Mouse (Mus musculus) small intestine, adult 2 months (tissue): ENCODE measurements around the gene Wdr62. TPM values are rescaled to one million over a fixed set of nuclear protein-coding genes. Genes with fewer than 3 reads are reported as not detected.
"Not testable (repeated sequence)": the region's sequence is repeated elsewhere in the genome, so short reads cannot be mapped to it uniquely, and the experiment has no call there.

Experiments used
- H3K27ac ChIP-seq: fragments of 200-500 bp; 2 replicates; pipeline ENCODE4 v1.5.1; 2012; ENCODE audit warnings: low read depth, low read length, control low read depth, inconsistent platforms; ENCODE audit not compliant: insufficient read depth
- H3K27me3 ChIP-seq: fragments of 200-500 bp; 2 replicates; pipeline ENCODE4 v1.6.1; 2012; ENCODE audit warnings: mild to moderate bottlenecking, moderate library complexity, low read length, inconsistent platforms; ENCODE audit not compliant: control insufficient read depth, insufficient read depth
- H3K36me3 ChIP-seq: fragments of 200-500 bp; 2 replicates; pipeline ENCODE4 v1.6.1; 2012; ENCODE audit warnings: mild to moderate bottlenecking, low read length, control low read depth, inconsistent platforms; ENCODE audit not compliant: control insufficient read depth, insufficient read depth
- H3K4me1 ChIP-seq: fragments of 200-500 bp; 2 replicates; pipeline ENCODE4 v1.6.1; 2012; ENCODE audit warnings: low read length, inconsistent platforms, mixed read lengths; ENCODE audit not compliant: control insufficient read depth, insufficient read depth, insufficient read length
- H3K4me3 ChIP-seq: fragments of 200-500 bp; 2 replicates; pipeline ENCODE4 v1.5.1; 2012; ENCODE audit warnings: low read depth, mild to moderate bottlenecking, control low read depth, inconsistent platforms, low read length, moderate library complexity
- CTCF ChIP-seq: fragments of 200-500 bp; IDR thresholded peaks from 2 replicates; pipeline ENCODE4 v1.5.1; 2012; ENCODE audit warnings: low read depth, mild to moderate bottlenecking, control low read depth, inconsistent platforms, low read length, moderate library complexity, mixed read lengths; ENCODE audit not compliant: insufficient replicate concordance, insufficient read length; ENCODE audit errors: extremely low read depth
- POLR2A ChIP-seq: fragments of 200-500 bp; IDR thresholded peaks from 2 replicates; pipeline ENCODE4 v1.6.1; 2012; ENCODE audit warnings: low read depth, mild to moderate bottlenecking, control low read depth, inconsistent platforms, low read length, moderate library complexity
- WGBS: fragments of 180-500 bp; shearing (Covaris S2); methylation state at CpG from one replicate; pipeline ENCODE4 v1.1.7; 2018; 5-methylcytosine and 5-hydroxymethylcytosine counted together
- polyA plus RNA-seq: library from polyadenylated mRNA; depleted of rRNA; stranded (reverse); fragments of >200 nt; gene quantifications from 2 replicates; pipeline ENCODE4 v1.2.3, GENCODE M21; 2012

Gene Wdr62
- polyA plus RNA-seq, 1 experiment: 15.9 TPM

DNA sequence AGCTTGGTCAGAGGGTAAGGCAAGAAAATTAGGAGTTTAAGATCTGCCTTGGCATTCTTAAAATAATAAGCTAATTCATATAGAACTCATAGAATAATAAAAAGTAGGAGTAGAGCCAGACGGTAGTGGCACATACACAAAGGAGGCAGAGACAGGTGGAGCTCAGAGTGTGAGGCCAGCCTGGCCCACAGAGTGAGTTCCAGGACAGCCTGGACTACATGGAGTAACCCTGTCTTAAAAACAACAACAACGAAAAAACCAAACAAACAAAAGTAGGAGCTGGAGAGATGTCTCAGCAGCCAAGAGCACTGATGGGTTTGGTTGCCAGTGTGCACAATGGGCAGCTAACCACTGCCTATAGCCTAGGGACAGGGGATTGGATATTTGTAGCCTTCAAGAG is 62.9 kb downstream of the Wdr62 start:
- TF ChIP-seq CTCF (no peak), POLR2A (no peak)
- Histone ChIP-seq H3K4me3 (no peak overlapping the region), H3K36me3 (no peaks in the 10 kb centered on the region), H3K27me3 (no peaks in the 10 kb centered on the region), H3K27ac (no peak overlapping the region), H3K4me1 (peaks cover 5% of the 10 kb centered on the region)
- WGBS: 78% methylated on average over 2 of the region's 2 CpGs

DNA sequence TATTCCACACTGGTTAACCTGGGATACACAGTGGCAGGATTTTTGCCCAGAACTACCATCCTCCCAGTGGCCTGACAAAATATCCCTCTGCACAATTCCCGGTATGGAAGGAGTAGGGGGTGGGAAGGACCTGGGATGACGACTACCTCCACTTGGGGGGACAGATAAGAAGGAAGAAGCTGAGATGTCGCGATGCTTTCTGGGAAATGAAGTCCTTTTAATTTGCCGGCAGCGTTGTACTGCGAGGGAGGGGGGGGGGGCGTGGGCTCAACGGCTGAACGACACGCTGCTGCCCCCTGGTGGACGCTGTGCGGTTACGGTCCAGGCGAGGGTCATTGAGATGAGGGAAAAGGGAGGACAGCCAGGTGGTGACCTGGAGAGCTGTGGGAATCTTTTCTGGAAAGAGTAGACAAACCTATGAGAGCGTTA is 63.5 kb downstream of the Wdr62 start:
- under 1% methylated on average over 16 of the region's 16 CpGs for WGBS
- Histone ChIP-seq H3K27ac (no peak overlapping the region), H3K4me3 (no peak overlapping the region), H3K27me3 (no peaks in the 10 kb centered on the region), H3K4me1 (peaks cover 5% of the 10 kb centered on the region), H3K36me3 (no peaks in the 10 kb centered on the region)
- TF ChIP-seq POLR2A (no peak; the same call in 1 of the 2 replicates), CTCF (peak; percentile 85)

DNA sequence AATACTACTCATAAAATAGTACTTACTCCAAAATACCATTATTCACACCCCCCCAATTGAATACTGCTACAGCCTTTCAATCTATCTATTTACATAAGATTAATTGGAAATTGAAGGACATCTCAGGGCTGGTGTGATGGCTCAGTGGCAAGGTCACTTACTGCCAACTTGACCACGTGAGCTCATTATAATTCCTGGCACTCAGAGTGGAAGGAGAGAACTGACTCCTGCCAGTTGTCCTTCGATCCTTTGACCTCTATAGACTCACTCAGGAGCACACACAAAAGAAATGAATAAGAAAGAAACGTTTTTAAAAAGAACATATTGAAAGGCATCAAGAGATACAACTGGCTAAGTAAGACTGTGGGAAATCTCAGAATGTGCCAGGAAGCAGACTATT is 64.3 kb downstream of the Wdr62 start:
- no peaks in the 10 kb centered on the region; the same call in 1 of the 2 replicates for H3K27me3 ChIP-seq
- H3K4me3 ChIP-seq: no peak overlapping the region
- TF ChIP-seq POLR2A: no peak
- no peak for TF ChIP-seq CTCF
- H3K36me3 ChIP-seq: no peaks in the 10 kb centered on the region
- WGBS: 86% methylated on average over 3 of the region's 3 CpGs
- no peak overlapping the region for H3K27ac ChIP-seq
- H3K4me1 ChIP-seq: peaks cover 5% of the 10 kb centered on the region

DNA sequence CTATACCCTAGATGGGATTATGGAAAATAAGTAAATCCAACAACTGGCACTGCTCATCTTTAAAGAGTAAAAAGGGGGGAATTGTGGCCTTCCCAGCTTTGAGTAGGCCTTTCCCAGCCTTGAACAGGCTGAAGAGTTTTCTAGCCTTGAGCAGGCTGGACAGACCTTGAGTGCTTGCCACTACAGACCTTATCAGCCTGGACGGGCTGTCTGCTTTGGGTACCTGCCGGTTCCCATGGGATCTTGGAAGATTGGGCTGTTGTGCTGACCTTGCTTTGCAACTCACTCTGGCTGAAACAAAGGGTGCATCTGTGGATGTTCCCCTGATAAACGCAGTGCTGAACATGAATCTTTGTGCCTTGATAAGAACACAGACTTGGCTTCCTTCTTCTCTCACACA is 66.3 kb downstream of the Wdr62 start:
- Histone ChIP-seq H3K27ac (no peak overlapping the region), H3K4me1 (peaks cover 3% of the 10 kb centered on the region; the same call in 1 of the 2 replicates), H3K36me3 (no peaks in the 10 kb centered on the region), H3K27me3 (no peaks in the 10 kb centered on the region; the same call in 1 of the 2 replicates), H3K4me3 (no peak overlapping the region)
- no peak for TF ChIP-seq CTCF
- TF ChIP-seq POLR2A: no peak
- WGBS: 44% methylated on average over 3 of the region's 3 CpGs

DNA sequence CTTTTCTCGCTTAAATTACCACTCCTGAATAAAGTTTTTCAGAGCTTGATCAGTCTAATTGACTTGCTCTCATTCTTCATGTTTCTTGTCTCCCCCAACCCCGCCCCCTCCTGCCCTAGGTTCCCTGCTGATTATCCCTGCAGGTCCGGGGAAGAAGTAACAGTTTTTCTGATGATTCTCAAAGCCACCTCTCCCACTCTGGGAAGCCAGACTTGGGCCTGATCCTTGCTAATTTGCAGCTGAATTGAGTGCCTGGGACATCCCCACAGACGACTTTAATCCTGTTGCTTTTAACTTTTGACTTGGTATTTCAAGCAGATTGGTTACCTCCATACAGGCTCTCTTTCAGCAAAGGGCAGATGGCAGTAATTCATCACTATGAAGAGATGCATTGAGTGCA is 69.2 kb downstream of the Wdr62 start:
- no peak overlapping the region for H3K27ac ChIP-seq
- H3K36me3 ChIP-seq: no peaks in the 10 kb centered on the region
- no peaks in the 10 kb centered on the region for H3K4me1 ChIP-seq
- H3K4me3 ChIP-seq: no peak overlapping the region
- H3K27me3 ChIP-seq: no peaks in the 10 kb centered on the region; the same call in 1 of the 2 replicates
- TF ChIP-seq POLR2A: no peak
- TF ChIP-seq CTCF: no peak
- WGBS: 47% methylated on average over 4 of the region's 4 CpGs

DNA sequence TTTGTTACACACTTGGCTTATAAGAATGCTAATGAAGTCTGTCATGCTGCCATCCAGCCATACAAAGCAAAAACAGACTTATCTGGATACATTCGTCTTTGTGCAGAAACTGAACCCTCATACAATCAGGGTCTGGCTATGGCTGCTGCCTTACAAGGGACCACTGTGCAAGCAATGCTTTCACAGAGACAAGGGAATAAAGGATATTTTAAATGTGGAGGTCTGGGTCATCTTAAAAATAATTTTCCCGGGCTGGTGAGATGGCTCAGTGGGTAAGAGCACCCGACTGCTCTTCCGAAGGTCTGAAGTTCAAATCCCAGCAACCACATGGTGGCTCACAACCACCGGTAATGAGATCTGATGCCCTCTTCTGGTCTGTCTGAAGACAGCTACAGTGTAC is 73.9 kb downstream of the Wdr62 start:
- WGBS: 49% methylated on average over 5 of the region's 5 CpGs
- not testable (repeated sequence) for H3K27ac ChIP-seq, H3K4me3 ChIP-seq, H3K36me3 ChIP-seq, H3K4me1 ChIP-seq, H3K27me3 ChIP-seq

DNA sequence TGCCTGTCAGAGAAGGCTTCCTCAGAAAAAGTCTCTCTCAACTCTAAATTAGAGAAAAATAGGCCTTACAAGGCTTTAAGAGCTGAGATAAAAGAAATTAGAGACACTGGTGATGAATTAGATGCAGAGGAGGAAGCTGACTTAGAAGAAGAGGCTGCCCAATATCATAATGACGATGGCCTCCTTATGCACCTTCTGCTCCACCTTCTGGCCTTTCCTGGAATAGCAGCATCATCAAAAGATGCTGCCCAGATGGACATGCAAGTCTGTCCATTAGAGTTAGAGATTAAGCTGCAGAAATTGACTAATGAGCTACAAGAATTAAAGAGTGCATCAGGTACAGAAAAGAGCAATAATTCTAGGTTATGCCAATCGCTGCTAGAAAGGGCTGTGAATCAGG is 74.8 kb downstream of the Wdr62 start:
- Histone ChIP-seq H3K36me3 (no peaks in the 10 kb centered on the region), H3K4me3 (no peak overlapping the region), H3K27me3 (no peaks in the 10 kb centered on the region), H3K4me1 (no peaks in the 10 kb centered on the region), H3K27ac (no peak overlapping the region)
- WGBS: 5% methylated on average over 2 of the region's 2 CpGs
- TF ChIP-seq POLR2A: no peak
- TF ChIP-seq CTCF: no peak

DNA sequence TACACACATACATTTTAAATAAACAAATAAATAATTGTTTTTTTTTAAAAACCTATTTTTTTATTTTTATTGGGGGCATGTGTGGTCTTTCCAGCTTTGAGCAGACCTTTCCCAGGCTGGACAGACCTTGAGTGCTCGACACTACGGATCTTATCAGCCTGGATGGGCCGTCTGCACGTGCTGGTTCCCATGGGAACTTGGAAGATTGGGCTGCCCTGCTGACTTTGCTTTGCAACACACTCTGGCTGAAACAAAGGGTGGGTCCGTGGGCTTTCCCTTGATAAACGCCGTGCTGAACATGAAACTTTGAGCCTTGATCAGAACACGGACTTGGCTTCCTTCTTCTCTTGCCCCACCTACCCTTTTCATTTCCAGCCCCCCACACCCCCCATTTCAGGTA is 75.8 kb downstream of the Wdr62 start:
- WGBS: 17% methylated on average over 8 of the region's 8 CpGs
- H3K4me3 ChIP-seq: peak overlapping the region; percentile 54
- no peak for TF ChIP-seq POLR2A
- no peak for TF ChIP-seq CTCF
- H3K27me3 ChIP-seq: no peaks in the 10 kb centered on the region
- H3K36me3 ChIP-seq: no peaks in the 10 kb centered on the region
- peak overlapping the region; percentile 52 for H3K27ac ChIP-seq
- H3K4me1 ChIP-seq: no peaks in the 10 kb centered on the region
